Mouse (Mus musculus): ENCODE data around the gene Adgrd1. TPM values are rescaled to one million over a fixed set of nuclear protein-coding genes. Genes with fewer than 3 reads are reported as not detected.

Adgrd1 gene
- polyA plus RNA-seq, 3 experiments from 2014 or later, result 0.34 to 1.5 (median 0.68) TPM

Other genes with a start within 250 kb of the Adgrd1 start
- not detected for gene Rimbp2, start 143.3 kb upstream of the Adgrd1 start, polyA plus RNA-seq (2017; shearing (Covaris generic))
- gene Stx2, start 88.2 kb upstream of the Adgrd1 start, polyA plus RNA-seq (2017; shearing (Covaris generic)), result 1 to 10 TPM; 1.1 to 2.3 (median 1.9) TPM
- gene Ran, start 76.7 kb upstream of the Adgrd1 start, polyA plus RNA-seq (2017; shearing (Covaris generic)), result 100 to 1,000 TPM; 221 to 494 (median 253) TPM